Mouse (Mus musculus) testis, adult 2 months (tissue): Measurements from ENCODE around the gene Thbs4. TPM values are rescaled to one million over a fixed set of nuclear protein-coding genes. Genes with fewer than 3 reads are reported as not detected.

Source experiments
- H3K27ac ChIP-seq: fragments of 200-500 bp; 2 replicates; pipeline ENCODE4 v1.5.1; 2012; ENCODE audit warnings: low read depth, low read length; ENCODE audit not compliant: control insufficient read depth, insufficient read depth
- H3K27me3 ChIP-seq: fragments of 200-500 bp; 2 replicates; pipeline ENCODE4 v1.6.1; 2012; ENCODE audit warnings: mild to moderate bottlenecking, low read length, moderate library complexity; ENCODE audit not compliant: control insufficient read depth, insufficient read depth
- H3K36me3 ChIP-seq: fragments of 200-500 bp; 2 replicates; pipeline ENCODE4 v1.6.1; 2012; ENCODE audit warnings: mild to moderate bottlenecking, low read length; ENCODE audit not compliant: control insufficient read depth, insufficient read depth
- H3K4me1 ChIP-seq: fragments of 200-500 bp; 2 replicates; pipeline ENCODE4 v1.6.1; 2012; ENCODE audit warnings: low read length; ENCODE audit not compliant: control insufficient read depth, insufficient read depth
- H3K4me3 ChIP-seq: fragments of 200-500 bp; 2 replicates; pipeline ENCODE4 v1.5.1; 2012; ENCODE audit warnings: low read depth, mild to moderate bottlenecking, low read length, moderate library complexity, mixed read lengths; ENCODE audit not compliant: control insufficient read depth
- CTCF ChIP-seq: fragments of 200-500 bp; IDR thresholded peaks from 2 replicates; pipeline ENCODE4 v1.5.1; 2012; ENCODE audit warnings: low read depth, mild to moderate bottlenecking, inconsistent platforms, low read length, moderate library complexity; ENCODE audit not compliant: control insufficient read depth, insufficient read depth, insufficient replicate concordance
- POLR2A ChIP-seq: fragments of 200-500 bp; IDR thresholded peaks from 2 replicates; pipeline ENCODE4 v1.6.1; 2012; ENCODE audit warnings: low read depth, mild to moderate bottlenecking, inconsistent platforms, low read length, moderate library complexity; ENCODE audit not compliant: control insufficient read depth
- polyA plus RNA-seq: library from polyadenylated mRNA; depleted of rRNA; stranded (reverse); fragments of >200 nt; gene quantifications from 2 replicates; pipeline ENCODE4 v1.2.3, GENCODE M21; 2012; rRNA removed

Thbs4 gene
- polyA plus RNA-seq, 1 experiment: 0.14 TPM

DNA sequence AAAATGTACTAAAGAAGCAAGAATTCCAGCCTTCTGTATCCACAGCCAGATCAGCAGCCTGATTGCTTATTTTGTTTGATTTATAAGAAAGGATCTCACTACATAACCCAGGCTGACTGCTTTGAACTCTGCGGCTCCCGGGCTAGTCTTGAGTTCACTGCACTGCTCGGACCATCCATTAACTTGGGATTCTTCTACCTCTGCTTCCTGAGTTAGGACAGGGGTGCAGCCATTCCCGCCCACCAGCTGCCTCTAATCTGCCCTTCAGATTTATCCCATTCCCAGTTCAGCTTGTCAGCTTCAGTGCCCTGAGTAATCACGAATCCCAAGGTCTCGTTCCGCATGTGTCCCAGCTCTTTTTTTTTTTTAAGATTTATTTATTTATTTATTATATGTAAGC, 90.4 kb downstream of the Thbs4 start:
- H3K4me3 ChIP-seq: no peak overlapping the region
- no peak overlapping the region for H3K27ac ChIP-seq
- H3K4me1 ChIP-seq: no peaks in the 10 kb centered on the region
- H3K36me3 ChIP-seq: peaks cover 2% of the 10 kb centered on the region
- no peaks in the 10 kb centered on the region for H3K27me3 ChIP-seq
- TF ChIP-seq CTCF (no peak), POLR2A (no peak)

DNA sequence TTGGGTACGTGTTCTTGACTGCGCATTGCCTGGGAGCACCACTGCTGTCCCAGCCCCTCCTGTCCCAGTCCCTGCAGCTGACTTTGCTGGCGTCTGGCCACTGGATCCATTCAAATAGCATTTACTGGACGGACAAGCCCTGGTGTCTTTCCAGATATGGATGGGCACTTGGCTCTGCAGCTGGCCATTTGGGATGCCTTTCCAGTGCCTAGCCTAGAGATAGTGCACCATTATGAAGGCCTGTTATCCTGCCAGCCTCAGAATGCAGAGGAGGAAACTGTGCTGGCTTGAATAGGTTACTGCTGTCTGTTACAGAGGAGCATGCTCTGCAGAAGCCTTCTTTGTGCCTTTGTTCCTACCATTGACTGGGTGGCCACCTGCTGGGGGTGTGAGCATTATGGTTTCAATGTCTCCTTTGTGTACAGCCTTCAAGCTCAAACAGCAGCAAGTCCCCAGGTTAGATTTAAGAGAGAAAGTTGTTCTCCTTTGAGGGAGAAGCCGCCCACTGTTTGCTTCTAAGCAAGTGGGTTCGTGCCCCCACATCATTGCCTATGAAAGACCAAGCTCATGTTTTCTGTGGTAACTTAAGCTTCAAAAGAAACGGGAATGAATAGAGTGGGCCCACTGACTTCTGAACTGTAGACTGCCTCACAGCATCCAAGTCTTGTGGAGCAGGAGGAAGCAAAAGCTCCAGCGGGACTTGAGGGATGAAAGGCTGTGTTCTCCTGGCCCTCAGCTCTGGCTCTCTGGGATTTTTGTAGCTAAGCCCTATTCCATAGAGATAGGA, 91.2 kb downstream of the Thbs4 start:
- H3K27me3 ChIP-seq: no peaks in the 10 kb centered on the region
- no peak overlapping the region for H3K27ac ChIP-seq
- peaks cover 2% of the 10 kb centered on the region for H3K36me3 ChIP-seq
- no peak for TF ChIP-seq POLR2A
- no peak for TF ChIP-seq CTCF
- H3K4me3 ChIP-seq: no peak overlapping the region
- no peaks in the 10 kb centered on the region for H3K4me1 ChIP-seq

- no peak for TF ChIP-seq CTCF
- TF ChIP-seq POLR2A: no peak
- Histone ChIP-seq H3K27me3 (no peaks in the 10 kb centered on the region), H3K36me3 (peaks cover 2% of the 10 kb centered on the region), H3K4me1 (no peaks in the 10 kb centered on the region), H3K4me3 (no peak overlapping the region), H3K27ac (no peak overlapping the region)
These were observed 92.6 kb downstream of the Thbs4 start for GRCm38 (mm10) chr13:92702035-92702434.

Other genes with a start within 250 kb of the Thbs4 start
- 896 and 1,040 TPM in 2 replicates for gene Spz1, start 218.6 kb downstream of the Thbs4 start, polyA plus RNA-seq
- 8.7 and 10.1 TPM in 2 replicates for gene Serinc5, start 183.7 kb downstream of the Thbs4 start, polyA plus RNA-seq
- gene Mtx3, start 49.9 kb upstream of the Thbs4 start, polyA plus RNA-seq: 3.2 and 4.3 TPM in 2 replicates